In genomic region chr5:31137658-31138057, GRCm38 (mm10) we compare ENCODE assay signal across 11 mouse cellular contexts. TPM values are rescaled to one million over a fixed set of nuclear protein-coding genes. Genes with fewer than 3 reads are reported as not detected.
A peak's percentile ranks its signal among the peaks of the same experiment; 100 is the strongest.
DNase-seq lines count a peak whose midpoint lies in the region; ATAC-seq and TF ChIP-seq lines count a peak whose summit lies in the region.
"Had no signal": no experiment of that assay in that cellular context is flagged by ENCODE, and none has a peak within 500 bp of the region (broad histone marks: within the 10 kb centered on the region; RNA-seq: fewer than 3 reads in every experiment).

No protein-coding gene starts in this region.

- no peak for TF ChIP-seq CTCF in gastrocnemius, adult 2 months (IDR thresholded peaks at IDR 0.05)
- TF ChIP-seq CTCF in lung, postnatal 0 days (IDR thresholded peaks at IDR 0.05), result no peak

- 0 out of 2 replicates have a peak overlapping the region, but pooled peaks have one; percentile 22 for H3K4me2 ChIP-seq in lung, postnatal 0 days (replicated peaks; ENCODE audit: low read depth, low read length)
- no peak overlapping the region; the same call in 1 of the 2 replicates for H3K4me2 ChIP-seq in limb, embryonic 15.5 days

- TF ChIP-seq EP300 in lung, postnatal 0 days (IDR thresholded peaks at IDR 0.05), result no peak

- 3% methylated on average over 13 of the region's 13 CpGs for WGBS in lung, postnatal 0 days
- WGBS in limb, embryonic 15.5 days, result under 1% methylated on average over 13 of the region's 13 CpGs

- intact Hi-C loops in gastrocnemius, adult 2 months (cut with DNase I), result no loop called here
- intact Hi-C loops in left cerebral cortex, postnatal 14 days (cut with DNase I), result no loop called here

- no peak overlapping the region for H3K27ac ChIP-seq in gastrocnemius, adult 2 months
- H3K27ac ChIP-seq in lung, postnatal 0 days (ENCODE audit: low read length), result no peak overlapping the region
- no peak overlapping the region for H3K27ac ChIP-seq in limb, embryonic 15.5 days

- H3K36me3 ChIP-seq in lung, postnatal 0 days (ENCODE audit: insufficient read depth, low read length), result no peaks in the 10 kb centered on the region; the same call in 1 of the 2 replicates
- H3K36me3 ChIP-seq in limb, embryonic 15.5 days, result peaks cover 8% of the 10 kb centered on the region; the same call in 1 of the 2 replicates

- 0 out of 2 replicates have a peak, but pooled peaks cover 4% of the 10 kb centered on the region for H3K4me1 ChIP-seq in lung, postnatal 0 days (ENCODE audit: insufficient read depth, low read depth, low read length)
- peaks cover 24% of the 10 kb centered on the region for H3K4me1 ChIP-seq in limb, embryonic 15.5 days

- peak; percentile 28 for DNase-seq in gastrocnemius, adult 2 months
- DNase-seq in gastrocnemius, adult 8-10 months (ENCODE audit: low spot score in 2 of 2), result no peak
- DNase-seq in lung, postnatal 0 days (ENCODE audit: low spot score), result no peak
- no peak for DNase-seq in lung, adult 18-20 months
- no peak for DNase-seq in B cell, adult 2 months
- no peak for DNase-seq in cerebellum, adult 11 months
- no peak for DNase-seq in left cerebral cortex, postnatal 14 days (ENCODE audit: low spot score in 2 of 2)
- DNase-seq: kidney, adult 11 months had no signal

- H3K9me3 ChIP-seq in lung, postnatal 0 days (ENCODE audit: low read length), result no peaks in the 10 kb centered on the region
- H3K9me3 ChIP-seq in limb, embryonic 15.5 days, result no peaks in the 10 kb centered on the region

- no peak overlapping the region for H3K9ac ChIP-seq in lung, postnatal 0 days (replicated peaks; ENCODE audit: low read depth)
- H3K9ac ChIP-seq in limb, embryonic 15.5 days, result no peak overlapping the region

- no peak overlapping the region for H3K4me3 ChIP-seq in gastrocnemius, adult 2 months
- H3K4me3 ChIP-seq in lung, postnatal 0 days (ENCODE audit: low read depth, low read length), result 0 out of 2 replicates have a peak overlapping the region, but pooled peaks have one; percentile 10
- H3K4me3 ChIP-seq in limb, embryonic 15.5 days, result peak overlapping the region; percentile 22; the same call in 1 of the 2 replicates

- ATAC-seq in lung, postnatal 0 days, result no peak
- ATAC-seq in limb, embryonic 15.5 days (ENCODE audit: insufficient number of reproducible peaks, low FRiP score, low TSS enrichment, low read depth), result no peak
- ATAC-seq: activated CD4-positive, CD25-positive, alpha-beta regulatory T cell, adult 4 months had no signal

- peaks cover 42% of the 10 kb centered on the region for H3K27me3 ChIP-seq in lung, postnatal 0 days (replicated peaks; ENCODE audit: insufficient read depth, low read length)
- H3K27me3 ChIP-seq in limb, embryonic 15.5 days, result peaks cover 69% of the 10 kb centered on the region

RNA-seq across cellular contexts. Expression of gene Ucn, which starts 1.0 kb away (rescaled TPM):
- total RNA-seq in gastrocnemius, adult 2 months (2021), result not detected
- not detected for total RNA-seq in gastrocnemius, adult 8-10 months (2022)
- not detected in 2 replicates for polyA plus RNA-seq in lung, postnatal 0 days (2015; fragmentation: Nextera tagmentation; extraction: Ambion mirVana)
- polyA plus RNA-seq in limb, embryonic 15.5 days (2015; fragmentation: Nextera tagmentation; extraction: Ambion mirVana), result not detected in 2 replicates
- total RNA-seq in left cerebral cortex, postnatal 14 days (2021), result 1 to 10 TPM; 2.5 to 2.7 TPM
- total RNA-seq: megakaryocyte progenitor cell, adult 5-6 weeks had no signal
- polyA plus RNA-seq: activated CD4-positive, CD25-positive, alpha-beta regulatory T cell, adult 4 months had no signal

RNA-seq across cellular contexts. Expression of gene Mpv17, which starts 16.4 kb away (rescaled TPM):
- 10 to 100 TPM; 16.9 to 24.2 TPM for total RNA-seq in gastrocnemius, adult 2 months (2021)
- total RNA-seq in gastrocnemius, adult 8-10 months (2022), result 10 to 100 TPM; 19.2 to 26.8 (median 22.7) TPM
- 38.2 and 53.6 TPM in 2 replicates for polyA plus RNA-seq in lung, postnatal 0 days (2015; fragmentation: Nextera tagmentation; extraction: Ambion mirVana)
- 64.0 and 70.5 TPM in 2 replicates for polyA plus RNA-seq in limb, embryonic 15.5 days (2015; fragmentation: Nextera tagmentation; extraction: Ambion mirVana)
- total RNA-seq in left cerebral cortex, postnatal 14 days (2021), result 10 to 100 TPM; 40.5 to 49.8 TPM

RNA-seq across cellular contexts. Expression of gene Trim54, which starts 21.1 kb away (rescaled TPM):
- total RNA-seq in gastrocnemius, adult 2 months (2021), result 100 to 1,000 TPM; 356 to 504 TPM
- 100 to 1,000 TPM; 420 to 527 (median 441) TPM for total RNA-seq in gastrocnemius, adult 8-10 months (2022)
- polyA plus RNA-seq in lung, postnatal 0 days (2015; fragmentation: Nextera tagmentation; extraction: Ambion mirVana), result 0.49 and 0.55 TPM in 2 replicates
- polyA plus RNA-seq in limb, embryonic 15.5 days (2015; fragmentation: Nextera tagmentation; extraction: Ambion mirVana), result 7.6 and 21.7 TPM in 2 replicates
- 1 to 10 TPM; 1.9 to 2.0 TPM for total RNA-seq in left cerebral cortex, postnatal 14 days (2021)
- total RNA-seq: megakaryocyte progenitor cell, adult 5-6 weeks had no signal
- polyA plus RNA-seq: activated CD4-positive, CD25-positive, alpha-beta regulatory T cell, adult 4 months had no signal

RNA-seq across cellular contexts. Expression of gene Slc30a3, which starts 29.6 kb away (rescaled TPM):
- not detected for total RNA-seq in gastrocnemius, adult 2 months (2021)
- total RNA-seq in gastrocnemius, adult 8-10 months (2022), result under 1 TPM in 2 of 4 experiments, not detected in 2; 0.18 to 0.24 TPM
- not detected in 2 replicates for polyA plus RNA-seq in lung, postnatal 0 days (2015; fragmentation: Nextera tagmentation; extraction: Ambion mirVana)
- 0.50 and 0.66 TPM in 2 replicates for polyA plus RNA-seq in limb, embryonic 15.5 days (2015; fragmentation: Nextera tagmentation; extraction: Ambion mirVana)
- total RNA-seq in left cerebral cortex, postnatal 14 days (2021), result 100 to 1,000 TPM; 148 to 193 TPM
- total RNA-seq: megakaryocyte progenitor cell, adult 5-6 weeks had no signal
- polyA plus RNA-seq: activated CD4-positive, CD25-positive, alpha-beta regulatory T cell, adult 4 months had no signal

RNA-seq across cellular contexts. Expression of gene Dnajc5g, which starts 31.6 kb away (rescaled TPM):
- total RNA-seq in gastrocnemius, adult 2 months (2021), result not detected
- total RNA-seq in gastrocnemius, adult 8-10 months (2022), result not detected
- not detected in 2 replicates for polyA plus RNA-seq in lung, postnatal 0 days (2015; fragmentation: Nextera tagmentation; extraction: Ambion mirVana)
- not detected in 2 replicates for polyA plus RNA-seq in limb, embryonic 15.5 days (2015; fragmentation: Nextera tagmentation; extraction: Ambion mirVana)
- not detected for total RNA-seq in left cerebral cortex, postnatal 14 days (2021)
- total RNA-seq: megakaryocyte progenitor cell, adult 5-6 weeks had no signal

Comparison
In these comparisons a context has a peak if more than half of its experiments do, and no peak if none do; other contexts are left out.
1. RNA of gene Trim54, which starts 21.1 kb away (total RNA-seq): 356 to 504 TPM in gastrocnemius, adult 2 months and 420 to 527 TPM in gastrocnemius, adult 8-10 months; 1.9 to 2.0 TPM in left cerebral cortex, postnatal 14 days; every median in the first group is over 100 times any median in the second.